Mouse (Mus musculus) kidney, adult 2 months (tissue): Measurements from ENCODE around the gene Birc7.

ENCODE experiments used
- CTCF ChIP-seq: fragments of 200-500 bp; conservative IDR thresholded peaks from 2 replicates; pipeline ENCODE4 v1.5.1; 2011; ENCODE audit warnings: low read depth, mild to moderate bottlenecking, control low read depth, low read length, moderate library complexity, mixed read lengths; ENCODE audit not compliant: insufficient read depth, insufficient read length
- POLR2A ChIP-seq: fragments of 200-500 bp; IDR thresholded peaks from one replicate; pipeline ENCODE4 v1.6.1; 2011; ENCODE audit warnings: low read depth, low read length, control low read depth

- no peak for TF ChIP-seq CTCF
- TF ChIP-seq POLR2A: no peak
Measured at GRCm38 (mm10) chr2:180922739-180923138, 6.1 kb upstream of the Birc7 start.
